Mouse (Mus musculus): ENCODE measurements at regions not wholly inside any gene's neighbourhood (a gene's known extent, or its start where the extent isn't known, plus 50 kb on each side); places are given as distances from the start of the nearest gene placed in this dataset.

GRCm38 (mm10) chr14:14599586-14599985, 102.5 kb upstream of the Slc4a7 start:
- TF ChIP-seq CTCF (IDR thresholded peaks at IDR 0.05; ENCODE audit: extremely low read depth, insufficient read depth, low read length) (no peak), POLR2A (IDR thresholded peaks at IDR 0.05; ENCODE audit: extremely low read depth, insufficient read depth, low read length) (no peak)
